Mouse (Mus musculus): ENCODE data around the gene Lrrc4b. TPM values are rescaled to one million over a fixed set of nuclear protein-coding genes. Genes with fewer than 3 reads are reported as not detected.

The Lrrc4b gene
- polyA plus RNA-seq (2012; ENCODE audit: insufficient read depth, insufficient read length, missing spikeins), result not detected in 2 replicates

GRCm38 (mm10) chr7:44428968-44429521, at the start of gene Lrrc4b:
Gene Lrrc4b (plus strand): TSS chr7:44429018.
- H3K4me3 ChIP-seq (ENCODE audit: insufficient read depth, low read length), result no peak within 1 kb of the TSS
- TF ChIP-seq POLR2A (IDR thresholded peaks at IDR 0.05; ENCODE audit: borderline replicate concordance, low read depth, low read length) (no peak), CTCF (IDR thresholded peaks at IDR 0.05; ENCODE audit: low read depth, low read length) (no peak)

GRCm38 (mm10) chr7:44382541-44382940, 46.3 kb upstream of the Lrrc4b start:
- H3K4me3 ChIP-seq (ENCODE audit: insufficient read depth, low read length), result no peak overlapping the region
- H3K4me1 ChIP-seq (ENCODE audit: control insufficient read depth, insufficient read depth, low read length), result peaks cover 15% of the 10 kb centered on the region
- no peak overlapping the region for H3K27ac ChIP-seq (ENCODE audit: insufficient read depth, low read depth, low read length)
- TF ChIP-seq POLR2A (IDR thresholded peaks at IDR 0.05; ENCODE audit: borderline replicate concordance, low read depth, low read length), result no peak
- TF ChIP-seq CTCF (IDR thresholded peaks at IDR 0.05; ENCODE audit: low read depth, low read length), result no peak

More at GRCm38 (mm10) chr7:44428968-44429521, at the start of gene Lrrc4b:
- Histone ChIP-seq H3K4me1 (ENCODE audit: control insufficient read depth, insufficient read depth, low read length) (no peaks in the 10 kb centered on the region), H3K27ac (ENCODE audit: insufficient read depth, low read depth, low read length) (no peak within 1 kb of the TSS)

GRCm38 (mm10) chr7:44383980-44384715, 44.7 kb upstream of the Lrrc4b start, which contains the start of gene Syt3:
Gene Syt3 (plus strand): TSS chr7:44384102.
- TF ChIP-seq CTCF (IDR thresholded peaks at IDR 0.05; ENCODE audit: low read depth, low read length) (no peak), POLR2A (IDR thresholded peaks at IDR 0.05; ENCODE audit: borderline replicate concordance, low read depth, low read length) (no peak)
- H3K27ac ChIP-seq (ENCODE audit: insufficient read depth, low read depth, low read length), result no peak within 1 kb of the TSS
- peak within 1 kb of the TSS; percentile 49 for H3K4me3 ChIP-seq (ENCODE audit: insufficient read depth, low read length)
- peaks cover 3% of the 10 kb centered on the region; the same call in 1 of the 2 replicates for H3K4me1 ChIP-seq (ENCODE audit: control insufficient read depth, insufficient read depth, low read length)

GRCm38 (mm10) chr7:44384716-44385059, 44.1 kb upstream of the Lrrc4b start:
- Histone ChIP-seq H3K27ac (ENCODE audit: insufficient read depth, low read depth, low read length) (no peak overlapping the region), H3K4me1 (ENCODE audit: control insufficient read depth, insufficient read depth, low read length) (no peaks in the 10 kb centered on the region), H3K4me3 (ENCODE audit: insufficient read depth, low read length) (peak overlapping the region; percentile 49)
- TF ChIP-seq CTCF (IDR thresholded peaks at IDR 0.05; ENCODE audit: low read depth, low read length) (no peak), POLR2A (IDR thresholded peaks at IDR 0.05; ENCODE audit: borderline replicate concordance, low read depth, low read length) (no peak)

GRCm38 (mm10) chr7:44385720-44386119, 43.1 kb upstream of the Lrrc4b start, which contains the start of gene 1700008O03Rik:
Gene 1700008O03Rik (minus strand): TSS chr7:44385820.
- TF ChIP-seq POLR2A (IDR thresholded peaks at IDR 0.05; ENCODE audit: borderline replicate concordance, low read depth, low read length), result no peak
- TF ChIP-seq CTCF (IDR thresholded peaks at IDR 0.05; ENCODE audit: low read depth, low read length), result no peak
- no peak within 1 kb of the TSS for H3K27ac ChIP-seq (ENCODE audit: insufficient read depth, low read depth, low read length)
- H3K4me3 ChIP-seq (ENCODE audit: insufficient read depth, low read length), result peak within 1 kb of the TSS; percentile 49

GRCm38 (mm10) chr7:44391831-44392230, 37.0 kb upstream of the Lrrc4b start:
- Histone ChIP-seq H3K27ac (ENCODE audit: insufficient read depth, low read depth, low read length) (no peak overlapping the region), H3K4me1 (ENCODE audit: control insufficient read depth, insufficient read depth, low read length) (no peaks in the 10 kb centered on the region), H3K4me3 (ENCODE audit: insufficient read depth, low read length) (no peak overlapping the region)
- TF ChIP-seq POLR2A (IDR thresholded peaks at IDR 0.05; ENCODE audit: borderline replicate concordance, low read depth, low read length), result no peak
- TF ChIP-seq CTCF (IDR thresholded peaks at IDR 0.05; ENCODE audit: low read depth, low read length), result no peak

More at GRCm38 (mm10) chr7:44385720-44386119, 43.1 kb upstream of the Lrrc4b start, which contains the start of gene 1700008O03Rik:
- no peaks in the 10 kb centered on the region for H3K4me1 ChIP-seq (ENCODE audit: control insufficient read depth, insufficient read depth, low read length)

- H3K4me3 ChIP-seq (ENCODE audit: insufficient read depth, low read length), result no peak overlapping the region
- H3K27ac ChIP-seq (ENCODE audit: insufficient read depth, low read depth, low read length), result no peak overlapping the region
- no peaks in the 10 kb centered on the region for H3K4me1 ChIP-seq (ENCODE audit: control insufficient read depth, insufficient read depth, low read length)
- TF ChIP-seq POLR2A (IDR thresholded peaks at IDR 0.05; ENCODE audit: borderline replicate concordance, low read depth, low read length) (no peak), CTCF (IDR thresholded peaks at IDR 0.05; ENCODE audit: low read depth, low read length) (no peak)
Measured at GRCm38 (mm10) chr7:44392341-44392740, 36.5 kb upstream of the Lrrc4b start.

- H3K4me3 ChIP-seq (ENCODE audit: insufficient read depth, low read length), result no peak overlapping the region
- no peak overlapping the region for H3K27ac ChIP-seq (ENCODE audit: insufficient read depth, low read depth, low read length)
- TF ChIP-seq CTCF (IDR thresholded peaks at IDR 0.05; ENCODE audit: low read depth, low read length) (no peak), POLR2A (IDR thresholded peaks at IDR 0.05; ENCODE audit: borderline replicate concordance, low read depth, low read length) (no peak)
- H3K4me1 ChIP-seq (ENCODE audit: control insufficient read depth, insufficient read depth, low read length), result no peaks in the 10 kb centered on the region
Measured at GRCm38 (mm10) chr7:44393284-44393683, 35.5 kb upstream of the Lrrc4b start.

GRCm38 (mm10) chr7:44398570-44398969, 30.2 kb upstream of the Lrrc4b start:
- Histone ChIP-seq H3K4me1 (ENCODE audit: control insufficient read depth, insufficient read depth, low read length) (peaks cover 9% of the 10 kb centered on the region), H3K27ac (ENCODE audit: insufficient read depth, low read depth, low read length) (no peak overlapping the region), H3K4me3 (ENCODE audit: insufficient read depth, low read length) (no peak overlapping the region)
- peak; percentile 53 for TF ChIP-seq CTCF (IDR thresholded peaks at IDR 0.05; ENCODE audit: low read depth, low read length)
- no peak for TF ChIP-seq POLR2A (IDR thresholded peaks at IDR 0.05; ENCODE audit: borderline replicate concordance, low read depth, low read length)

- H3K4me3 ChIP-seq (ENCODE audit: insufficient read depth, low read length), result no peak overlapping the region
- peaks cover 11% of the 10 kb centered on the region for H3K4me1 ChIP-seq (ENCODE audit: control insufficient read depth, insufficient read depth, low read length)
- no peak for TF ChIP-seq POLR2A (IDR thresholded peaks at IDR 0.05; ENCODE audit: borderline replicate concordance, low read depth, low read length)
- TF ChIP-seq CTCF (IDR thresholded peaks at IDR 0.05; ENCODE audit: low read depth, low read length), result no peak
- no peak overlapping the region for H3K27ac ChIP-seq (ENCODE audit: insufficient read depth, low read depth, low read length)
Measured at GRCm38 (mm10) chr7:44401673-44402072, 27.1 kb upstream of the Lrrc4b start.

Measured in bone marrow macrophage, adult 2 months (primary cell).